Mouse (Mus musculus) adrenal gland, postnatal 14 days (tissue): ENCODE data around the gene Lrrc17. TPM values are rescaled to one million over a fixed set of nuclear protein-coding genes. Genes with fewer than 3 reads are reported as not detected.

Experiments used
- DNase-seq: peaks from one replicate; pipeline ENCODE4 v3.0.0; 2021; ENCODE audit warnings: mixed read lengths
- long read RNA-seq, 2 experiments: library from polyadenylated mRNA; stranded (forward); transcript quantifications; one replicate each; pipeline ENCODE4 v2.0.0; 2021
- total RNA-seq: library from RNA; stranded (reverse); gene quantifications from 2 replicates; pipeline ENCODE4 v1.2.3, GENCODE M21; 2021

Gene Lrrc17
- total RNA-seq = 4.9 and 5.0 TPM in 2 replicates
- long read RNA-seq, experiment 1, partial matches to known transcripts = 0 of 2 reads
- long read RNA-seq, experiment 1, other reads (novel, unspliced or antisense) = 0 of 2 reads
- long read RNA-seq, experiment 2, partial matches to known transcripts = 0 of 4 reads
- long read RNA-seq, experiment 2, other reads (novel, unspliced or antisense) = 1 of 4 reads

DNA sequence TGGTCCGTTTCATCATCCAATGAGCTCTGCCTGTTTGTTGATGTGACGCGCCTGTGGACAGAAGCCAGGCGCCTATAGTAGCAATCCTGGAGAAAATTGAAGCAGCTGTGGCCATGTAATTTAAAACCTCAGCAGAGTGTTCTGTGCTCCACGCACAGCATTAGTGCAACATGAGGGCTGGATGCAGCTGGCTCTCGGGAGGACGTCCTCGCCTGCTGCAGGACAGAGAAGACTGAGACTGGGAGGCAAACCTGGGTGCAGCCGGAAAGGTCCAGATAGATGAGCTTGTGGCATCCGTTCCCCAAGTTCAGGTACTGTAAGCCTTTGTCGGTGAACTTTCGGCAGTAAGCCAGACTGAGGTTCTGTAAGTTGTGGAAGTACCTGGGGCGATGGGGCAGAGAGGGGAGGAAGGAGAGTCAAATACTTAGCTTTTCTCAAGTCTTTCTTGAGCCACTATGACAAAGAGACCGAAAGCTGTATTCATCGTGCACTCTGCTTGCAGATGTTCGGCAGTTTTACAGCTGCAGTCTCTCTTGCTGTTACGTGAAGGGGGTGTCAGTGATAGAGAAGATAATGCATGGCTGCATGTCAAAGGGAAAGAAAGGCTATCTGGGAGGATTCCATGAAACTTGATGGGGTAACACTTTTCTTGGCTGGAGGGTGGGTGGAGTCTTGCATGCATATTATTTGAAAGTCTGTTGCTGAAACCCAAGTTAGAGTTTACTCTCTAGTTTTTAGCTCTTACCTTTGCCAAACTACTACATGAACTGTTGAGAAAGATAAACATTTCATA, at the start of gene Lrrc17:
Gene Lrrc17, plus strand, starts transcription at position 151 of the 793 bp plus-strand sequence.
- peak; percentile 13 for DNase-seq

DNA sequence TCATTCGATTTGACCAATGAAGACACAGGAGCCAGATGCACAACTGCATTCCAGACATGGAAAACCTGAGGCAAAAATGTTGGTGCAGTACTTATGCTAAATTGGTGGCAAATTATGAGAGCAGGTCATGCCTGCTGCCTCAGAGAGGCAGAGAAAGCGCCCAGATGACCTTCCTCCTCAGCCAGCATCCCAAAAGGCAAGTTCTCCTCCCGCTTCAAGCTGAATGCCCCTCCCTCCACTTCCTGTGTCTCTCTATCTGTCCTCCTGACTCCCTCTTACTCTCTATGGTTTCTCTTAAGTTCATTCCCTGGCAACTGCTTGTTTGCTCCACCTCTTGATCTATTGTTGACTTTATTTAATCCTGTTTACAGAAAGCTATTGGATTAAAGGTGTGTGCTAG, 48.6 kb upstream of the Lrrc17 start:
- DNase-seq = no peak

DNA sequence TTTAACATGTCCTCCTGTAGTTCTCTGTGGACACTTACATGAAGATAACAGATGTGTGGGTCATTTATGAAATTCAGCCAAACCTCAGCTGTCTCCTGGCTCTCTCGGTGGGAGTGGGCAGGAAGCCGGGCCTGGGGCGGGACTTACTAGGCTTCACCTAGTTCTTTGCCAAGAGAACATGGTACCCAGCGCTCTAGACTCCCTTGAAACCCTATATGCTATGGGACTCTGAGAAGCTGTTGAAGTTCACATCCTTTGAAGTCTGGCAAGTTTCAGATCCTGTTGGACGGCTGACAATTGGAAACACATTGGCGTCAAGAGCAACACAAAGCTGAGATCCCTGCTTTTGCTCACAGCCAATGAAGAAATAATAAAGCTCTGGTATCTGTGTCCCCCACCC, 47.0 kb upstream of the Lrrc17 start:
- no peak for DNase-seq

GRCm38 (mm10) chr5:21496881-21497280, 46.5 kb upstream of the Lrrc17 start:
- no peak for DNase-seq

DNA sequence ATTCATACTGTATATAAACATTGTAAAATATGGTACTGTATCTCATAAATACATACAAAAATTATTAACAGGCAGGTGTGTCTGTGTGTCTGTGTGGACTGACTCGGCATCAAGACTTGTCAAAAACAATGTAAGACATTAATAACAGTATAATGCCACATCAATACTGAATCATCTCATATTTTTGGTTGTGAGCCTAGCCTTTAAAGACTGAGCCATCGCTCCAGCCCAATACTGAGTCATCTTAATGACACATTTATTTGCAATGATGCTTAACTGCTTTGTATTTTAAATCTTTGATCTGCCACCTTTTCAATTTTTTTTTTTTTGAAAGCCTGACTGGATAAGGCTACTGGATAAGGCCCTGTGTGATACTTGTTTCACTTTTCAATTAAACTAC, 44.9 kb upstream of the Lrrc17 start:
- no peak for DNase-seq

- no peak for DNase-seq
These were observed 44.4 kb upstream of the Lrrc17 start for GRCm38 (mm10) chr5:21498925-21499324.

- DNase-seq = no peak
These were observed 43.2 kb upstream of the Lrrc17 start for GRCm38 (mm10) chr5:21500133-21500532.

DNA sequence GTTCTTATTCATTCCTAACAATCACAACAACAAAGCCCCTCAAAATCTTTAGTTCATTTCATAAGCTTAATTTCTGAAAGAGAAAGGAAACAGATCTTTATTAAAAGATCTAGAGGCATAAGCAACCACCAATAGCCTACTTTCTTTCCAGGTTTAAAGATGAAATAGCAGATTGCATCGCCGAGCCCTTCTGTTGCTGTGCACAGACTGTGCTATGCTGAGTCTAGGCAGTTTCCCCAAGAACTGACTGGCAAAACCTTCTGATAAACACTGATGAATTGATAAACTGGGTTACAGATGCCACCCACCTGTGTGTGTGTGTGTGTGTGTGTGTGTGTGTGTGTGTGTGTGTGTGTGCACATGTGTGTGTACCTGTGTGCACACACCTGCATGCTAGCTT, 42.4 kb upstream of the Lrrc17 start:
- DNase-seq = no peak

DNA sequence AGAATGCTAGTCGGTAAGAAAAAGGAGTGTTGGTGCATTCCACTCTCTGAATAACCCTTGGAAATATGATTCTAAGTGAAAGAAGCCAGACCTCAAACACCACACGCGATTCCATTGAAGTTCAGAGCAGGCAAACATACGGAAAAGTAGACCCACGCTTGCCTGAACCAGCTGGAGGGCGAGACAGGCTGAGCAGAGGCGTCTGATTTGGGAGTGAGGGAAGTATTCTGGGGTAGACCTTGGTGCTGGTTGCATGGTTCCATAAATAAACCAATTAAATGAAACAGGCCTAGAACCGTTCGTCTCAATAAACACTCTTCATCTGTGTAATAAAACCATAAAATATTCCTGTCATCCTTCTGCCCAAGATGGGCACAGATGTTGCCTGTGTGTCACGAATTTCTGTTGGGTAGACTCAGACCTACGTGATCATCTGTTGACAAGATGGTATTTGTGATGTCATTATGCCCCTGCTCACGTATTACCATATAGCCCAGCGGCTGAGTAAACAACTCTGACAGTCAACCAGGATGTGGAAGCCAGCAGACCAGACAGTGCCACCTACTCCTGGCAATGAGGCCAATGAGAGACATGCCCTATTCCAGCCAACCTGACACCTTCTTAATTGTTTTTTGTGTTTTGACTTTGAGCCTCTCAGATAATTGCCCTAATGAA, 40.3 kb upstream of the Lrrc17 start:
- no peak for DNase-seq

GRCm38 (mm10) chr5:21505159-21505558, 38.2 kb upstream of the Lrrc17 start:
- no peak for DNase-seq

DNA sequence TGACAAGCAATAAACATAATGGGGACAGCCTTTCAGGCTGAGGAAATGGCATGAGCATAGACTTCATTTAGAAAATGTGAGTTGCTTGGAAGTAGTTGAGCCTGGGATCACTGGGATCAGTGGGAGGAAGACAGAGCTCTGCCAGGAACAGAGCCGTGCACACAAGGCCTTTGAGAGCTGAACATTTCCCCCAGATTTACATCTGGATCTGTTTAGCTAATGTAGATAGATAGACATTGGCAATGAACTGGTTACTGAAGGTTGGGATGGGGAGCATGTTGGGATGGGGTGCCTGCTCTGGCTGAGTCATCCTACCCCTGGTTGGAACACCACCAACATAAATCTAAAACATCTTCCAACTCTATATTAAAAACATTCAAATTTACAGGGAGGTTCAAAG, 36.5 kb upstream of the Lrrc17 start:
- no peak for DNase-seq

DNA sequence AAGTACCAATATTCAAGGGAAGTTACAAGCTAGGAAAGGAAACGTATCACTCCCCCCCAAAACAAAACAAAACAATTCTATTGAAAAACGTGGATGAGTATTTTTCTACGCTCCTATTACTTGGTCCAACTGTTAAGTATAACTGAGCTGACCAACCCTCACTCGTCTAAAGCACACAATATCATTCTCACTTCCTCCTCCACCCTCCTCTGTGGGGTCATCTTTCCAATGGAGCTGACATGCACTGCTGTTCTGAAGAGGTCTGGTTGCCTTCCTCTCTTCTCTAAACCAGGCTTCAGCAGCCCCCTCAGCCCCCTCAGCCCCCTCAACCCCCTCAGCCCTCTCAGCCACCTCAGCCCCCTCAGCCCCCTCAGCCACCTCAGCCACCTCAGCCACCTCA, 33.6 kb upstream of the Lrrc17 start:
- DNase-seq = no peak

DNA sequence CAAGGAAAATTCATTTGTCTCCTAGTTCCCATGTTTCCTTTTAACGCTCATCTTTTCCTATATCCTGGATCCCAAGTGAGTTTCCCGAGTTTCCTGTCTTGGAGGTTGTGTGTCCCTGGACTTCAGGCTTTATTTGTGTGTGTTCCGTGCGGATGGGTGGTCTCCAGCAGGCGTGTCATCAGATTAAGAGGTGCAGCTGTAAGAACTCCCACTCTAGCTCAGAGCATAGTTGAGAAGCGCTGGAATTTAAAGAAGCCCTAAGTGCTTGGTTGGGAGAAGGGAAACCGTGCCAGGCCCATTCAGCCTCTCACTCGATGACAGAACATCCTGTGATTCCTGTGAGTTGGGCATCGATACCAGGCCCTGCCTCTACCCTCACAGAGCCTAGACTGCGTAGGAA, 30.0 kb upstream of the Lrrc17 start:
- no peak for DNase-seq

GRCm38 (mm10) chr5:21517562-21517961, 25.8 kb upstream of the Lrrc17 start:
- no peak for DNase-seq

- no peak for DNase-seq
These were observed 25.2 kb upstream of the Lrrc17 start for GRCm38 (mm10) chr5:21518207-21518606.

DNA sequence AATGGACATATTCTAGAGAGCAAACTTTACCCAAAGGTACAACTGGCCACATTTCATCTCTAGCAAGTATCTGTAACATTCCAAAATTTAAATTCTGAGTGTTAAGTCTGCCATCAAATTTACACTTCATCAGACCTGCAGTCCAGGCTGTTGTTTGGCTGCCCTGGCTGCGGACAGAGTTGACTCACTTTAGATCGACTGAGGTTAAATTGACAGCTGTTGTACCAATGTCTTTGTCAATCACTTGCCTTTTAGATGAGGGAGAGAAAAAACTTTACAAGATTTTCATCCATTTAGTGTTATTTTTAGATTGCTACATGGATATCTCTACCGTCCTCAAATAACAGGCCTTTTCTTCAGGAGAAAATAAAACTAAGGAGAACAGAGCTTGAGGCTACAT, 24.2 kb upstream of the Lrrc17 start:
- no peak for DNase-seq

GRCm38 (mm10) chr5:21526835-21527485, 16.4 kb upstream of the Lrrc17 start:
- DNase-seq = no peak

- no peak for DNase-seq
These were observed 15.9 kb upstream of the Lrrc17 start for GRCm38 (mm10) chr5:21527488-21527911.

DNA sequence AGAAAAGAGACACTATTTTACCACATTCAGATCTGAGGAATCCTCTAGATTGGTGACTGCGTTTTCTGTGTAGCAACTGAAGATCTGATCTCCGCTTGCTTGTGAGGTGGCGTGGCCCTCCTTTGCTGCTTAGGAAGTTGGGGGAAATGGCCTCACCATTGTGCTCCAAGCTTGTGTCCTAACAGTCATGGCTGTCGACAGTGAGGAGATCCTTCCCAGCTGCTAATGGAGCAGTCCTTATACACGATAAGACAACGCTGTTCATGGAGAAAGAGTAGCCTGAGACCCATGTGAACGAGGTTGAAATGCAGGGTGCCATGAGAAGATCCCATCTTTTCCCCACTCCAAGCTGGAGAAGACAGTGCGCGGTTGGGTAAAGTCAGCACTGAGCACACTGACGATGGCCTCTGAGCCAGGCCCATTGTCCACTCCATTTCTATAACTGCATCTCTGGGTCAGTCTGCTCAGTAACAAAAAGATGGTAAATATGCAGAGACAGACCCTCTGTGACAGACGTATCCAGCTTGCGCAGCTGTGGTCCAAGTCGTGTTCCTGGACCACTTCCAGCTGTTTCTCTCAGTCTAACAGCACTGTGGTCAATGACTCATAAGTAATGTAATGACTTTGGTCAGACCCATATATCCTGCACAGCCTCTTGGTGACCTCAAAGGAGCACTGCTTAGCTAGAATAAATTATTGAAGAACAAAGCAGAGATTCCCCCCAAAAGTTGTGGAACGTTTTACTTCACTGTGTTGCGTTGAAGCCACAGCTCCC, 15.1 kb upstream of the Lrrc17 start:
- DNase-seq = no peak

GRCm38 (mm10) chr5:21529110-21529720, 14.1 kb upstream of the Lrrc17 start:
- no peak for DNase-seq

DNA sequence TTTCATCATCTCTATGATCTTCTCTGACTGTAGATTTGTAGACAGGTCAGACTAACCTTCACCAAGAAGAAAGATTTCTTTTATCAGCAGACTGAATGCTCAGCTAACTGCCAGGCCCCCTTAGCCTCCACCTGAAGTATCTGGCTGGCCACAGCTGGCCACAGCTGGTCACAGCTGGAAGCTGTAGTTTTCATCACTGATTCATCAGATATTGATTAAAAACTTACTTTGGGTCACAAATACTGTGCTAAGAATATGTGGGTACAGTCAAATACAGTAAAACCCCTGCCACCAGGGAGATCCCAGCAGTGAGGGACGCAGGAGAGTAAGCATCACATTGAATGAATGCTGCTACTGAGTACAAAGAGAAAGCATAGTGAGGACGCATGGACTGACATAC, 11.2 kb upstream of the Lrrc17 start:
- no peak for DNase-seq

DNA sequence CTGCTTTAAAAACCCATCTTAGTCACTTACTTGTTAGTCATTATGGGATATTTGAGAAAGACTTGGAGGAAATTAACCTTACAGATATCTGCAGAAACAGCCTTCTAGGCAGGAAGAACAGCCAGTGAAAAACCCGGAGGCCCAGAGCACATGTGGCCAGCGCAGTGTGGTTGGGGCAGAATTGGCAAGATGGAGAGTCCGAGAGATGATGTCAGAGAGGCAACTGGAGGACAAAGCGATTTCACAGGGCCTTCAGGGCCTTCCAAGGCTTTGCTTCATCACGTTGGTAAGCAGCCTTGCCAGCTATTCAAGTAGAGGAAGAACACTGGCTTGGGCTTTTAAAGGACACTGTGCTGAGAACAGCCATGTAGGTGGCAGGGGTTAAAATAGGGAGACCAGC, 10.4 kb upstream of the Lrrc17 start:
- DNase-seq = peak; percentile 58
